Mouse (Mus musculus): ENCODE data around the gene Twf2. TPM values are rescaled to one million over a fixed set of nuclear protein-coding genes. Genes with fewer than 3 reads are reported as not detected.

The Twf2 gene
- polyA plus RNA-seq, 1 experiment from 2014 or later, result 64.2 TPM

GRCm38 (mm10) chr9:106211680-106212593, 9.0 kb downstream of the Twf2 start:
- no peaks in the 10 kb centered on the region for H3K27me3 ChIP-seq (replicated peaks; ENCODE audit: insufficient read depth, low read length)
- H3K36me3 ChIP-seq (ENCODE audit: insufficient read depth, low read length), result peaks cover 23% of the 10 kb centered on the region
- DNase-seq (ENCODE audit: low spot score), result peak; percentile 95
- H3K4me2 ChIP-seq (replicated peaks; ENCODE audit: low read depth, low read length), result peak overlapping the region; percentile 50
- ATAC-seq, result peak; percentile 85
- no peaks in the 10 kb centered on the region for H3K9me3 ChIP-seq (ENCODE audit: low read length)
- WGBS, result 24% methylated on average over 37 of the region's 37 CpGs
- TF ChIP-seq CTCF (IDR thresholded peaks at IDR 0.05) (peak; percentile 100), EP300 (IDR thresholded peaks at IDR 0.05) (no peak)
- peak overlapping the region; percentile 71 for H3K27ac ChIP-seq (ENCODE audit: low read length)
- no peaks in the 10 kb centered on the region for H3K4me1 ChIP-seq (ENCODE audit: insufficient read depth, low read depth, low read length)
- H3K4me3 ChIP-seq (ENCODE audit: low read depth, low read length), result peak overlapping the region; percentile 10; the same call in 1 of the 2 replicates
- H3K9ac ChIP-seq (replicated peaks; ENCODE audit: low read depth), result 0 out of 2 replicates have a peak overlapping the region, but pooled peaks have one; percentile 19

DNA sequence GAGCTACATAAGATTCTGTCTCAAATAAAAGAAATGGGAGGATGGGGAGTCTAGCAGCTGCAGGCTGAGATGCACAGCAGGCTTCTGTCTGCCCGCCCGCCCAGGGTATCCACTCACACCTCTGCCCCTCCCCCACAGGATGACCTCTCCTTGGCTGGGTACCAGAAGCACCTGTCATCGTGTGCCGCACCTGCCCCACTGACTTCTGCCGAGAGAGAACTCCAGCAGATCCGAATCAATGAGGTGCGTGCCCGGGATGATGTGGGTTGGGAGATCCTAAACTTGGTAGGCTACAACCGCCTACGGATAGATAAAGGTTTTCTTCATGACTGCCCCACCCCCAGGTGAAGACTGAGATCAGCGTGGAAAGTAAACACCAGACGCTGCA, 9.7 kb downstream of the Twf2 start:
- no peak overlapping the region for H3K27ac ChIP-seq (ENCODE audit: low read length)
- DNase-seq (ENCODE audit: low spot score), result no peak
- no peak overlapping the region for H3K4me2 ChIP-seq (replicated peaks; ENCODE audit: low read depth, low read length)
- H3K27me3 ChIP-seq (replicated peaks; ENCODE audit: insufficient read depth, low read length), result no peaks in the 10 kb centered on the region
- no peak for TF ChIP-seq CTCF (IDR thresholded peaks at IDR 0.05)
- TF ChIP-seq EP300 (IDR thresholded peaks at IDR 0.05), result no peak
- peaks cover 23% of the 10 kb centered on the region for H3K36me3 ChIP-seq (ENCODE audit: insufficient read depth, low read length)
- H3K9me3 ChIP-seq (ENCODE audit: low read length), result no peaks in the 10 kb centered on the region
- H3K4me3 ChIP-seq (ENCODE audit: low read depth, low read length), result no peak overlapping the region
- no peaks in the 10 kb centered on the region for H3K4me1 ChIP-seq (ENCODE audit: insufficient read depth, low read depth, low read length)
- H3K9ac ChIP-seq (replicated peaks; ENCODE audit: low read depth), result no peak overlapping the region
- WGBS, result 70% methylated on average over 12 of the region's 12 CpGs
- ATAC-seq, result no peak

DNA sequence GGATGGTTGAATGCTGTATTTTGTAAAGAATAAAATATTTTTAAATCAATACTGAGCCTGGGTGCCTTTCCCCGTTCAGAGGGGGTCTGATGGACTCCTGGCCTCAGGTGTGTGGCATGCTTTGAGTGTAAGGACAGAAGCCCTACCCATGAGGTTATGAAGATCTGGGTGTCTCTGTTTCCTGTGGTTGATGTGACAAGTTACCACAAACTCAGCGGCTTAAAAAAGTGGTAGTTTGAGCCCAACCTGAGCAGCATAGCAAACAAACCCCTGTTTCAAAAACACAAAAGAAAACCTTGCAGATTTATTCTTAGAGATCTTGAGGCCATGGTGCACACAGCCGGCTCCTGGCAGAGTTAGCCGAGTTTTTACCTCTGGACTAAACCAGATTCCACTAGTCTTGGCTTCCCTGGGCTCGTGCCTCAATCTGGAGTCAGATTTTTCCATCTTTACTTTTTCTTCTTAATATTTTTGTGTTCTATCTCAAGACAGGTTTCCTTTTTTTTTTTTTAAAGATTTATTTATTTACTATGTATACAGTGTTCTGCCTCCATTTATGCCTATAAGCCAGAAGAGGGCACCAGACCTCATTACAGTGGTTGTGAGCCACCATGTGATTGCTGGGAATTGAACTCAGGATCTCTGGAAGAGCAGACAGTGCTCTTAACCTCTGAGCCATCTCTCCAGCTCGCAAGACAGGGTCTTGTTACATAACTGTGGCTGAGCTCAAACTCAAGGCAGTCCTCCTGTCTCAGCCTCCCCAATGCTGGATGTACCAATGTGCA, 12.6 kb downstream of the Twf2 start:
- Histone ChIP-seq H3K36me3 (ENCODE audit: insufficient read depth, low read length) (peaks cover 23% of the 10 kb centered on the region), H3K9ac (replicated peaks; ENCODE audit: low read depth) (no peak overlapping the region), H3K4me2 (replicated peaks; ENCODE audit: low read depth, low read length) (no peak overlapping the region), H3K4me1 (ENCODE audit: insufficient read depth, low read depth, low read length) (no peaks in the 10 kb centered on the region), H3K9me3 (ENCODE audit: low read length) (no peaks in the 10 kb centered on the region), H3K27ac (ENCODE audit: low read length) (no peak overlapping the region), H3K27me3 (replicated peaks; ENCODE audit: insufficient read depth, low read length) (no peaks in the 10 kb centered on the region), H3K4me3 (ENCODE audit: low read depth, low read length) (no peak overlapping the region)
- no peak for DNase-seq (ENCODE audit: low spot score)
- no peak for ATAC-seq
- peak; percentile 59 for TF ChIP-seq CTCF (IDR thresholded peaks at IDR 0.05)
- TF ChIP-seq EP300 (IDR thresholded peaks at IDR 0.05), result no peak
- WGBS, result 82% methylated on average over 6 of the region's 6 CpGs

- no peaks in the 10 kb centered on the region for H3K27me3 ChIP-seq (replicated peaks; ENCODE audit: insufficient read depth, low read length)
- DNase-seq (ENCODE audit: low spot score) (no peak), ATAC-seq (no peak)
- H3K4me2 ChIP-seq (replicated peaks; ENCODE audit: low read depth, low read length), result no peak overlapping the region
- TF ChIP-seq CTCF (IDR thresholded peaks at IDR 0.05) (no peak), EP300 (IDR thresholded peaks at IDR 0.05) (no peak)
- H3K4me1 ChIP-seq (ENCODE audit: insufficient read depth, low read depth, low read length), result no peaks in the 10 kb centered on the region
- peaks cover 23% of the 10 kb centered on the region for H3K36me3 ChIP-seq (ENCODE audit: insufficient read depth, low read length)
- 87% methylated on average over 7 of the region's 7 CpGs for WGBS
- no peak overlapping the region for H3K4me3 ChIP-seq (ENCODE audit: low read depth, low read length)
- no peak overlapping the region for H3K27ac ChIP-seq (ENCODE audit: low read length)
- H3K9me3 ChIP-seq (ENCODE audit: low read length), result no peaks in the 10 kb centered on the region
- no peak overlapping the region for H3K9ac ChIP-seq (replicated peaks; ENCODE audit: low read depth)
These were observed 14.1 kb downstream of the Twf2 start for GRCm38 (mm10) chr9:106216971-106217370.

DNA sequence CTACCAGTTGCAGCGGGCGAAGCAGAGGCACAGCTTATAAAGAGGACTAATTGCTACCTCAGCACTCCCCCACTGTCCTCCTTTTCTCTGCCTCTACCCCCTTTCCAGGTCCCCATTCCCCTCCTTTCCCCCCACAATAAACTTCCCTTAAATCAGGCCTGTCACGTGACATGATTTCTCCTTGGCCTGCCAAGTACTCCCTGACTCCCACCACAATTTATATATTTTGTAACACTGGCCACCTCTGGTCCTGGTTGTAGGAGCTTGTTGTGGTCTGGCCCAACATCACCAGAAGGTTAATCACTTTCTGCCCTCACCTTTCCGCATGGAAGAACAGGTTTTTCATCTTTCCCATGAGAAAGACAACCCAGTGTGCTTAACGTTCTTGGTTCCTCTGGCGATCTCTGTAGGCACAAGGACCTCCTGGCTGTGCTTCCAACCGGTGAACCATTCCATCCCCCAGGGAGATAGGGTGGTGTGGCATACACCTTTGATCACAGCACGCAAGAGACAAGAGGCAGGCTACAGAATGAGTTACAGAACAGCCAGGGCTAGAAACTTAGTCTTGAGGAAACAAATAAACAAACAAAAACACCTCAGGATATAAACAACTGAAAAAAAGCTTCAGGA, 18.1 kb downstream of the Twf2 start:
- H3K4me1 ChIP-seq (ENCODE audit: insufficient read depth, low read depth, low read length), result peaks cover 1% of the 10 kb centered on the region; the same call in 1 of the 2 replicates
- H3K9me3 ChIP-seq (ENCODE audit: low read length), result no peaks in the 10 kb centered on the region
- H3K4me3 ChIP-seq (ENCODE audit: low read depth, low read length), result no peak overlapping the region
- no peaks in the 10 kb centered on the region for H3K27me3 ChIP-seq (replicated peaks; ENCODE audit: insufficient read depth, low read length)
- H3K27ac ChIP-seq (ENCODE audit: low read length), result no peak overlapping the region
- no peak for ATAC-seq
- WGBS, result 64% methylated on average over 8 of the region's 8 CpGs
- no peak overlapping the region for H3K4me2 ChIP-seq (replicated peaks; ENCODE audit: low read depth, low read length)
- no peak for TF ChIP-seq CTCF (IDR thresholded peaks at IDR 0.05)
- no peak for DNase-seq (ENCODE audit: low spot score)
- H3K9ac ChIP-seq (replicated peaks; ENCODE audit: low read depth), result no peak overlapping the region
- no peaks in the 10 kb centered on the region for H3K36me3 ChIP-seq (ENCODE audit: insufficient read depth, low read length)

All from lung, postnatal 0 days (tissue).